Mouse (Mus musculus) hindbrain, embryonic 14.5 days (tissue): Measurements from ENCODE around the gene Pdlim3. TPM values are rescaled to one million over a fixed set of nuclear protein-coding genes. Genes with fewer than 3 reads are reported as not detected.

ENCODE experiments used
- ATAC-seq: fragments of 200-750 bp; cut with Nextera tagmentation; 2 replicates; pipeline ENCODE4 v1.8.0; 2017; ENCODE audit warnings: moderate number of reproducible peaks, mild to moderate bottlenecking, moderate TSS enrichment, moderate library complexity; ENCODE audit not compliant: low FRiP score
- DNase-seq: peaks from one replicate; pipeline ENCODE4 v3.0.0-alpha.2; 2015; ENCODE audit warnings: low spot score
- H3K27ac ChIP-seq: fragments of 300-500 bp; sonication (generic); 2 replicates; pipeline ENCODE4 v1.5.1; 2014; ENCODE audit warnings: mild to moderate bottlenecking, moderate library complexity
- H3K27me3 ChIP-seq: fragments of 300-500 bp; sonication (generic); 2 replicates; pipeline ENCODE4 v1.6.1; 2014; ENCODE audit warnings: mild to moderate bottlenecking, low read length, mixed read lengths; ENCODE audit not compliant: control insufficient read depth, insufficient read depth
- H3K36me3 ChIP-seq: fragments of 300-500 bp; sonication (generic); replicated peaks from 2 replicates; pipeline ENCODE4 v1.6.1; 2014; ENCODE audit not compliant: control insufficient read depth, insufficient read depth
- H3K4me1 ChIP-seq: fragments of 300-500 bp; sonication (generic); replicated peaks from 2 replicates; pipeline ENCODE4 v1.6.1; 2014; ENCODE audit warnings: antibody characterized with exemption, low read length, mixed read lengths; ENCODE audit not compliant: control insufficient read depth, insufficient read depth
- H3K4me2 ChIP-seq: fragments of 300-500 bp; sonication (generic); replicated peaks from 2 replicates; pipeline ENCODE4 v1.6.1; 2014; ENCODE audit warnings: mild to moderate bottlenecking, moderate library complexity
- H3K4me3 ChIP-seq: fragments of 300-500 bp; sonication (generic); replicated peaks from 2 replicates; pipeline ENCODE4 v1.5.1; 2014; ENCODE audit warnings: mild to moderate bottlenecking, low read length
- H3K9ac ChIP-seq: fragments of 300-500 bp; sonication (generic); 2 replicates; pipeline ENCODE4 v1.6.1; 2014
- H3K9me3 ChIP-seq: fragments of 300-500 bp; sonication (generic); 2 replicates; pipeline ENCODE4 v1.6.1; 2016; ENCODE audit warnings: low read length; ENCODE audit not compliant: control insufficient read depth
- WGBS: fragments of 180-500 bp; shearing (Covaris S2); extraction: QIAGEN DNeasy Blood & Tissue Kit; methylation state at CpG from one replicate; pipeline ENCODE4 v1.1.7; 2014; 5-methylcytosine and 5-hydroxymethylcytosine counted together
- polyA plus RNA-seq: library from polyadenylated mRNA; unstranded; fragments of >200 nt; fragmentation: Nextera tagmentation; extraction: Ambion mirVana; gene quantifications from 2 replicates; pipeline ENCODE4 v1.2.1, GENCODE M21; 2014

Gene Pdlim3
- polyA plus RNA-seq, 1 experiment from 2014 or later, result 19.2 TPM

DNA sequence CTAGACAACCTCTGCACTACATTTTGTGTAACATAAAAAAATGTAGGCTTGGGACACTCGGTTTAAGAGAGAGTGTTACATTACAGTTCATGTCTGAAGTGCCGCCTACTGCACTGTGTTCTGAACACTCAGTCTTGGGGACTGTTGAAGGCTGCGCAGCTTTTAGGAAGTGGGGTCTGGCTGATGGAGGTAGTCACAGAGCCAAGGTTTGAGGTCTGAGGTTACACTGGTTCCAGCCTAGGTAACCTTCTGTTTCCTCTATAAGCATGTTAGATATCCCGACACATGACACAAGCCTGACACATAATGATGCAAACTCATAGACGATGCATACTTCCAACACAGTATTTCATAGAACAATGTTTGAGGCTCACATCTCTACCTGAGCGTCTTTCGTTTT, 4.5 kb downstream of the Pdlim3 start:
- DNase-seq (no peak), ATAC-seq (no peak)
- Histone ChIP-seq H3K9ac (no peak overlapping the region), H3K9me3 (no peaks in the 10 kb centered on the region), H3K4me2 (no peak overlapping the region), H3K36me3 (no peaks in the 10 kb centered on the region), H3K4me3 (no peak overlapping the region), H3K27me3 (peaks cover 11% of the 10 kb centered on the region; the same call in 1 of the 2 replicates), H3K4me1 (0 out of 2 replicates have a peak, but pooled peaks cover 2% of the 10 kb centered on the region), H3K27ac (no peak overlapping the region)
- WGBS, result 95% methylated on average over 7 of the region's 7 CpGs

DNA sequence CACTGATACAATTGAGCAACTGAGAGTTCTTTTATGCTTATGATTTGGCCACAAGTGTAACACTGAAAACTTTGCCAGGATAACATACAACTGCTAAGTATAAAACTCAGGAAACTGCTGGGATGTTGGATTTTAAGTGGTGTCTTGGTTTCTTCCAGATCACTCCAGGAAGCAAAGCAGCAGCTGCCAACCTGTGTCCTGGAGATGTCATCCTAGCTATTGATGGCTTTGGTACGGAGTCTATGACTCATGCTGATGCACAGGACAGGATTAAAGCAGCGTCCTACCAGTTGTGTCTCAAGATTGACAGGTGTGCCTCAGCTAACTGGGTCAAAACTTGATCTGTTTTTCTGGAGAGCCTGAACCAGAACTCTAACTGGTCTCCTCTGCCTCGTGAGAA, 11.3 kb downstream of the Pdlim3 start:
- WGBS, result 89% methylated on average over 3 of the region's 3 CpGs
- Histone ChIP-seq H3K4me2 (no peak overlapping the region), H3K27ac (no peak overlapping the region), H3K36me3 (no peaks in the 10 kb centered on the region), H3K27me3 (no peaks in the 10 kb centered on the region), H3K4me3 (no peak overlapping the region), H3K9me3 (0 out of 2 replicates have a peak, but pooled peaks cover 5% of the 10 kb centered on the region), H3K9ac (no peak overlapping the region), H3K4me1 (peaks cover 6% of the 10 kb centered on the region; the same call in 1 of the 2 replicates)
- no peak for ATAC-seq
- DNase-seq, result no peak

DNA sequence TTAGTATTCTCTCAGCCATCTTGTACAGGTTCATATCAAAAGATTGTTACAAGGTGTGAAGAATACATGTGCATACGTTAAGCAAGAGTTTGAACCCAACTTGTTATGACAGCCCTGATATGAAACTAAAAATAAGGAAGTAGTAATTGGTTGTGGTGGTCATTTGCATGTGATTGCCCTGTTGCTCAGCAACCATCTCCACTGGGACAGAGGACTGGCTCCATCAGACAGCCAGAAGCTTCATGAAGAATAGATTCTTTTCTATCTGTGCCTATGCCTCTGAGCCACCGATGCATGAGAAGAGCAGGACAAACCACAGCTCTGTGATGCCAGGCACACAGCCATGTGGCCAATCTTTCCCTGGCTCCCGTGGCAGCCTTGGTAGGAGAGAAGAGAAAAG, 14.5 kb downstream of the Pdlim3 start:
- ATAC-seq, result peak; percentile 53; the same call in 1 of the 2 replicates
- H3K9ac ChIP-seq, result no peak overlapping the region

DNA sequence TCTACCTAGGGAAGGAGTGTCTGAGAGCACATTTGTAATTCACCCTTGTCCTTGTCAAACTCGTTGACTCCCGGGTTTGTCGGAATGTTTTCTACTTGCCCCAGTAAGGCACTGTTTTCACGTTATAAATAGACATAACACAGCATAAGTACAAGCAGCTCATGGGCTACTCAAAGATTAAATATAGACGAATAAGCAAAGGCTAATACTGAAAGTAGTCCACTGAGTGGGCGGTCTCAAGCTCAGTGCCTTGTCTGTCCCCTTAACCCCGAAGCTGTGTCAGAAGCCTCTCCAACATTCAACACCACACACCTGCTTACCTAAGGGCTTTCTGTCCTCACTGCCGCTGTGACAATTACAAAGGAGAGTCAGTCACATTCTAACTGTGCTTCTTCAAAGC, 16.4 kb downstream of the Pdlim3 start:
- Histone ChIP-seq H3K27ac (no peak overlapping the region), H3K4me3 (no peak overlapping the region), H3K27me3 (no peaks in the 10 kb centered on the region), H3K4me2 (no peak overlapping the region), H3K9ac (no peak overlapping the region), H3K4me1 (peaks cover 8% of the 10 kb centered on the region; the same call in 1 of the 2 replicates), H3K9me3 (no peaks in the 10 kb centered on the region), H3K36me3 (no peaks in the 10 kb centered on the region)
- 80% methylated on average over 8 of the region's 8 CpGs for WGBS
- DNase-seq, result no peak
- no peak for ATAC-seq

More for the DNA sequence above, 14.5 kb downstream of the Pdlim3 start:
- Histone ChIP-seq H3K36me3 (no peaks in the 10 kb centered on the region), H3K4me2 (no peak overlapping the region), H3K4me1 (peaks cover 8% of the 10 kb centered on the region; the same call in 1 of the 2 replicates), H3K27ac (no peak overlapping the region), H3K9me3 (0 out of 2 replicates have a peak, but pooled peaks cover 5% of the 10 kb centered on the region), H3K27me3 (no peaks in the 10 kb centered on the region), H3K4me3 (no peak overlapping the region)
- WGBS, result 50% methylated on average over 3 of the region's 3 CpGs
- no peak for DNase-seq

DNA sequence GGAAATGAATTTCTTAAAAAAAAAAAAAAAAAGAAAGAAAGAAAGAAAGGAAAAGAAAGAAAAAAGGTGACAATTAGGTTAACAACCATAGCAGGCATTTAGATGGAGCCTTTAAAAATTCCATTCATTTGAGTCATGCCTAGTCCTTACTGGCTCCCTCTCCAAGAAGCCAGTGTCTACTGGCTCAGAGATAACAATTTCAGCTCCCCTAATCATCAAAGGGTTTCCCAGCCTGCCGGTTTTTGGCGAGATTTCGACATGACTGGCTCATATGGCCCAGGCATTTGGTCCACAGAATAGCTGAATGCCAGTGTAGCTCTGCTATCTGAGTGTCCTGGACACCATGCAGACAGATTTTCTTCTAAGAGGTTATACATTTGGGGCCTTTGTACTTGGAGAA, 18.4 kb downstream of the Pdlim3 start:
- WGBS, result 60% methylated on average over 3 of the region's 3 CpGs
- Histone ChIP-seq H3K4me3 (no peak overlapping the region), H3K9me3 (no peaks in the 10 kb centered on the region), H3K27me3 (no peaks in the 10 kb centered on the region), H3K9ac (no peak overlapping the region), H3K4me2 (no peak overlapping the region), H3K4me1 (peaks cover 12% of the 10 kb centered on the region; the same call in 1 of the 2 replicates), H3K36me3 (no peaks in the 10 kb centered on the region), H3K27ac (no peak overlapping the region)
- ATAC-seq, result no peak
- no peak for DNase-seq

DNA sequence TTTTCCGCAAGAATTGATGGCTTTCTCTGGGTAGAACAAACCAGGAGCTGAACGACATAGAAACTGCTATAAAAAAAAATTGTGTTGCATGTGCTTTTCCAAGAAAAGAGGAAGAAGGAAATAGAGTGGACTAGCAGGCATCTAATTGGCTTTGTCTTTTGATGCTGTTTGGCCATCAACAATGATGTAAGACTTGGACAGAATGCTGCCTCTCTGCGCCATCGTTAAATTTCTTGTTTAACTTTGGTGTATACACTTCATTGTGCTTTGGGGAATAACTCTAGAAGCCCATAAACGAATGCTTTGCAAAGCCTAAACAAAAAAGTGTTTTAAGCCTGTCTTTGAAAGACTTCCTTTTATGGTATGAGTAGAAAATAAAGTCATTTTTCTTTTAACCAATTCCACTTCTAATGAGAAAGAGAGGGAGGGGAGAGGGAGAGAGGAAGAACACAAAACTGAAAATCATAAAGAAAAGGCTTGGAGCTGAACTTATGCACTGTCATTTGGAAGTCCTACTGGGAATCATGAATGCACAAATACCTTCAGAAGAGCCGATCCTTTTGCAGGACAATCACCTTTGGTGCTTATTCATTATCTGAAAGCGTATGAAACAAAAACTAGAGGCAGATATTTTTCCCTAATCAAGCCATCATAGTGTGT, 20.5 kb downstream of the Pdlim3 start:
- ATAC-seq, result no peak
- no peak overlapping the region for H3K9ac ChIP-seq
- no peak for DNase-seq
- no peaks in the 10 kb centered on the region for H3K36me3 ChIP-seq
- no peaks in the 10 kb centered on the region for H3K27me3 ChIP-seq
- peaks cover 12% of the 10 kb centered on the region; the same call in 1 of the 2 replicates for H3K4me1 ChIP-seq
- H3K27ac ChIP-seq, result no peak overlapping the region
- H3K4me3 ChIP-seq, result no peak overlapping the region
- H3K9me3 ChIP-seq, result no peaks in the 10 kb centered on the region
- H3K4me2 ChIP-seq, result no peak overlapping the region
- WGBS, result 81% methylated on average over 7 of the region's 7 CpGs

DNA sequence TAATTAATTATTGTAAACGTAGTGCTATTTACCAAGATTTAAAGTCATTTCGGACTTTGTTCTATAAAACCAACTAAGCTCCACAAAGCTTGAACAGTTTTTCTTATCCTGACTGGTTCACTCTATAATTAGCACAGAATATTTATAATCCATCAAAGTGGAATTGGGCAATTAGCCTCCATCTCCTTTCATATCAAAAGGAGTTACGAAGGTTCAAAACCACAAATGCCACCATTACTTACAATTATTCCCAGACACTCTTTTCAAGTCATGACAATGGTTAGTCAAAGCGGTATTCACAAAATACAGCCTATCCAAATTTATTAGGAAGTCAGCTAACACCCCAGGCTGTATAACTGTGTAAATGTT, 21.0 kb downstream of the Pdlim3 start:
- no peak for ATAC-seq
- Histone ChIP-seq H3K9ac (no peak overlapping the region), H3K9me3 (no peaks in the 10 kb centered on the region), H3K36me3 (no peaks in the 10 kb centered on the region), H3K4me2 (no peak overlapping the region), H3K27ac (no peak overlapping the region), H3K27me3 (no peaks in the 10 kb centered on the region), H3K4me3 (no peak overlapping the region), H3K4me1 (peaks cover 9% of the 10 kb centered on the region; the same call in 1 of the 2 replicates)
- DNase-seq, result no peak
- WGBS, result 89% methylated on average over 4 of the region's 4 CpGs

DNA sequence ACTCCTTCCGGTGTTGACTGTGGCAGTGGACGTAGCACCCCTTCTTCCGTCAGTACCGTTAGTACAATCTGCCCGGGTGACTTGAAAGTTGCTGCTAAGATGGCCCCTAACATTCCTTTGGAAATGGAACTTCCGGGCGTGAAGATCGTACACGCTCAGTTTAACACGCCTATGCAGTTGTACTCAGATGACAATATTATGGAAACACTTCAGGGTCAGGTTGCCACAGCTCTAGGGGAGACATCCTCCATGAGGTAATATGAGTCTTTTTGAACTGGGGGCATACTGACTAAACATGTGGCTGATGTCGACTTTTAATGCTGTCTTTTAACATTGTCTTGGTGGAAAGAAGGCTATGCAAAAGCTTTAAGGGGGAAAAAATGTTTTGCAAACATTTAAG, 28.4 kb downstream of the Pdlim3 start:
- no peaks in the 10 kb centered on the region for H3K4me1 ChIP-seq
- H3K4me2 ChIP-seq, result no peak overlapping the region
- H3K27ac ChIP-seq, result no peak overlapping the region
- no peak overlapping the region for H3K4me3 ChIP-seq
- H3K9me3 ChIP-seq, result no peaks in the 10 kb centered on the region
- H3K9ac ChIP-seq, result no peak overlapping the region
- no peaks in the 10 kb centered on the region for H3K27me3 ChIP-seq
- no peaks in the 10 kb centered on the region for H3K36me3 ChIP-seq
- 92% methylated on average over 11 of the region's 11 CpGs for WGBS
- DNase-seq (no peak), ATAC-seq (no peak)

DNA sequence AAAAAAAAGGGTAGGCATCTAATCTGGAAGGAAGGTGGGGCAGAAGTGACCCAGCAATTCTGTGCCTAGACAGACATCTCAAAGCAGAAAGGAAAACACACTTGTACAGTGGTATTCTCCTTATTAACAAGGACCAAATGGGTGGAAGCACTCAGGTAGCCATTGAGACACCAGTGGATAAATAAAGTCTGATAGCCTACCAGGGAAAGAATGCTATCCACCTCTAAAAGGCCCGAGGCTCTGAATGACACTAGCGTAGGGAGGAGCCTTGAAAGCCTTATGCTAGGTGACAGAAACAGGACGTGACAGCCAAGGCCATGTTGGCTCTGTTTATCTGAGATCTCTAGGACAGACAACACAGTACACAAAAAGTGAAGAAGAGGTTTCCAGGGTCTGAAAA, 31.2 kb downstream of the Pdlim3 start:
- no peak overlapping the region for H3K9ac ChIP-seq
- H3K4me1 ChIP-seq, result no peaks in the 10 kb centered on the region
- no peak for DNase-seq
- no peak overlapping the region for H3K4me3 ChIP-seq
- H3K9me3 ChIP-seq, result no peaks in the 10 kb centered on the region
- 89% methylated on average over 3 of the region's 3 CpGs for WGBS
- ATAC-seq, result no peak
- H3K27me3 ChIP-seq, result no peaks in the 10 kb centered on the region
- H3K36me3 ChIP-seq, result no peaks in the 10 kb centered on the region
- H3K27ac ChIP-seq, result no peak overlapping the region
- no peak overlapping the region for H3K4me2 ChIP-seq
